Mouse (Mus musculus): ENCODE results near the gene Wfdc12.

- no peak for TF ChIP-seq CTCF (IDR thresholded peaks at IDR 0.05)
- TF ChIP-seq EP300 (IDR thresholded peaks at IDR 0.05), result no peak
Measured at GRCm38 (mm10) chr2:164210892-164211291, 20.5 kb upstream of the Wfdc12 start.
